Mouse (Mus musculus): ENCODE results near the gene Bahd1.

Bahd1 gene

GRCm38 (mm10) chr2:118899981-118900825, at the start of gene Bahd1:
Gene Bahd1, plus strand, starts transcription at chr2:118900377.
- in situ Hi-C loops (cut with MboI, MseI): loop anchor here (10.0 kb wide), 1 partner anchor 245 kb away; no protein-coding TSS in a partner anchor

GRCm38 (mm10) chr2:118851756-118852155, 48.4 kb upstream of the Bahd1 start:
- in situ Hi-C loops (cut with MboI, MseI): no loop called here

GRCm38 (mm10) chr2:118861454-118862339, 38.5 kb upstream of the Bahd1 start, which contains the start of gene Ivd:
Gene Ivd, plus strand, starts transcription at chr2:118861954.
- in situ Hi-C loops (cut with MboI, MseI): no loop called here

GRCm38 (mm10) chr2:118862340-118862675, 37.9 kb upstream of the Bahd1 start:
- in situ Hi-C loops (cut with MboI, MseI): no loop called here

GRCm38 (mm10) chr2:118870601-118871000, 29.6 kb upstream of the Bahd1 start:
- in situ Hi-C loops (cut with MboI, MseI): no loop called here

GRCm38 (mm10) chr2:118871032-118871431, 29.1 kb upstream of the Bahd1 start:
- in situ Hi-C loops (cut with MboI, MseI): no loop called here

GRCm38 (mm10) chr2:118873018-118873417, 27.2 kb upstream of the Bahd1 start:
- in situ Hi-C loops (cut with MboI, MseI): no loop called here

GRCm38 (mm10) chr2:118873890-118874430, 26.2 kb upstream of the Bahd1 start:
- in situ Hi-C loops (cut with MboI, MseI): no loop called here

- in situ Hi-C loops (cut with MboI, MseI): loop anchor here (5.0 kb wide), 1 partner anchor 238 kb away; no protein-coding TSS in a partner anchor
Observed at GRCm38 (mm10) chr2:118875316-118875715, 24.9 kb upstream of the Bahd1 start.

GRCm38 (mm10) chr2:118876453-118876852, 23.7 kb upstream of the Bahd1 start:
- in situ Hi-C loops (cut with MboI, MseI): loop anchor here (5.0 kb wide), 1 partner anchor 239 kb away; no protein-coding TSS in a partner anchor

- in situ Hi-C loops (cut with MboI, MseI): loop anchor here (5.0 kb wide), 1 partner anchor 119 kb away; the partner anchor contains the start of gene Ccdc9b
Observed at GRCm38 (mm10) chr2:118881019-118881418, 19.2 kb upstream of the Bahd1 start.

GRCm38 (mm10) chr2:118881956-118882355, 18.2 kb upstream of the Bahd1 start:
- in situ Hi-C loops (cut with MboI, MseI): loop anchor here (5.0 kb wide), 1 partner anchor 120 kb away; the partner anchor contains the start of gene Ccdc9b

- in situ Hi-C loops (cut with MboI, MseI): loop anchor here (5.0 kb wide), 1 partner anchor 121 kb away; the partner anchor contains the start of gene Ccdc9b
Observed at GRCm38 (mm10) chr2:118882840-118883679, 17.1 kb upstream of the Bahd1 start.

- in situ Hi-C loops (cut with MboI, MseI): no loop called here
Observed at GRCm38 (mm10) chr2:118887440-118887839, 12.7 kb upstream of the Bahd1 start.

- in situ Hi-C loops (cut with MboI, MseI): no loop called here
Observed at GRCm38 (mm10) chr2:118887845-118888548, 12.2 kb upstream of the Bahd1 start.

GRCm38 (mm10) chr2:118891173-118891572, 9.0 kb upstream of the Bahd1 start:
- in situ Hi-C loops (cut with MboI, MseI): loop anchor here (10.0 kb wide), 1 partner anchor 236 kb away; no protein-coding TSS in a partner anchor

- in situ Hi-C loops (cut with MboI, MseI): loop anchor here (10.0 kb wide), 1 partner anchor 241 kb away; no protein-coding TSS in a partner anchor
Observed at GRCm38 (mm10) chr2:118895990-118896913, 3.9 kb upstream of the Bahd1 start.

GRCm38 (mm10) chr2:118896914-118897291, 3.3 kb upstream of the Bahd1 start:
- in situ Hi-C loops (cut with MboI, MseI): loop anchor here (10.0 kb wide), 1 partner anchor 242 kb away; no protein-coding TSS in a partner anchor

- in situ Hi-C loops (cut with MboI, MseI): loop anchor here (10.0 kb wide), 1 partner anchor 243 kb away; no protein-coding TSS in a partner anchor
Observed at GRCm38 (mm10) chr2:118897392-118897791, 2.8 kb upstream of the Bahd1 start.

All from T-helper 2 cell (primary cell).